In the genomic region with DNA sequence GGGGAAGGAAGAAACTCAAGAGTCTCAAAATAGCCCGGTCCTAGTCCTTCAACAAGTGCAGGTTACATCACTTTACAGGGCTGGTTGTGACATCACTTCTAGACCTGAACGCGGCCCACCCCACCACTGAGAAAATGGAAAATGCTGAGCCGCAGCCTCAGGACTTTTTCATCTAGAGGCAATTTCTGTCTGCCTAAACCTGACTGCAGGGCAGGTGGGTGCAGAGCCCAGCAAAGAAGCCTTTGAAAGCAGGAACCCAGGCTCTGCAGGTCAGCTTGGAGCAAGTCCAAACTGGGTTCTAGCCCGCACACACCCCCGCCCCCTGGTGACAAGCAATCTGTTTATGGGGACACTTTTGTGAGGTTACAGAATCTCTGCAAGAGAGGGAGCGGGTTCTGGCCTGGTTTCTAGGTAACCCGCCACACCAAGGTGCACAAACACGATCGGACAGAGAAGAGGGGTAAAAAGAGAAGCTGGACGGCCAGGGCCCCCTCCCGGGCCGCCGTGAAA, we compare ENCODE assay signal across 8 mouse cellular contexts.
DNase-seq lines count a peak whose midpoint lies in the region; ATAC-seq and TF ChIP-seq lines count a peak whose summit lies in the region.

No protein-coding gene starts in this region.

- no peaks in the 10 kb centered on the region for H3K4me1 ChIP-seq in kidney, adult 2 months (ENCODE audit: control insufficient read depth, insufficient read depth, low read length)
- peaks cover 68% of the 10 kb centered on the region for H3K4me1 ChIP-seq in embryonic facial prominence, embryonic 14.5 days (ENCODE audit: control insufficient read depth, insufficient read depth, low read length)
- peaks cover 72% of the 10 kb centered on the region for H3K4me1 ChIP-seq in hindbrain, embryonic 13.5 days (replicated peaks)
- peaks cover 77% of the 10 kb centered on the region for H3K4me1 ChIP-seq in limb, embryonic 13.5 days
- peaks cover 93% of the 10 kb centered on the region for H3K4me1 ChIP-seq in midbrain, embryonic 10.5 days

- 7% methylated on average over 14 of the region's 14 CpGs for WGBS in kidney, adult 2 months
- 3% methylated on average over 14 of the region's 14 CpGs for WGBS in embryonic facial prominence, embryonic 14.5 days
- WGBS in hindbrain, embryonic 13.5 days, result 2% methylated on average over 14 of the region's 14 CpGs
- WGBS in limb, embryonic 13.5 days, result under 1% methylated on average over 14 of the region's 14 CpGs
- 1% methylated on average over 14 of the region's 14 CpGs for WGBS in midbrain, embryonic 10.5 days

- TF ChIP-seq CTCF in kidney, adult 2 months (conservative IDR thresholded peaks at IDR 0.05; ENCODE audit: insufficient read depth, insufficient read length, low read depth, low read length), result no peak

- peak; percentile 1; the same call in 1 of the 2 replicates for ATAC-seq in embryonic facial prominence, embryonic 14.5 days (ENCODE audit: low read depth)
- no peak; the same call in 1 of the 2 replicates for ATAC-seq in hindbrain, embryonic 13.5 days (ENCODE audit: low FRiP score)
- ATAC-seq in limb, embryonic 13.5 days (ENCODE audit: low FRiP score, low read depth), result peak; percentile 5; the same call in 1 of the 2 replicates

- peak overlapping the region; percentile 86 for H3K27ac ChIP-seq in kidney, adult 2 months (ENCODE audit: insufficient read depth, low read depth, low read length)
- peak overlapping the region; percentile 97 for H3K27ac ChIP-seq in embryonic facial prominence, embryonic 14.5 days (replicated peaks; ENCODE audit: low read depth, low read length)
- H3K27ac ChIP-seq in hindbrain, embryonic 13.5 days, result peak overlapping the region; percentile 96
- H3K27ac ChIP-seq in limb, embryonic 13.5 days, result peak overlapping the region; percentile 97
- H3K27ac ChIP-seq in midbrain, embryonic 10.5 days (replicated peaks), result peak overlapping the region; percentile 97

- H3K4me2 ChIP-seq in embryonic facial prominence, embryonic 14.5 days (ENCODE audit: low read depth, low read length), result peak overlapping the region; percentile 89
- H3K4me2 ChIP-seq in hindbrain, embryonic 13.5 days, result peak overlapping the region; percentile 74
- H3K4me2 ChIP-seq in limb, embryonic 13.5 days (replicated peaks), result peak overlapping the region; percentile 75

- DNase-seq in kidney, adult 2 months, result peak; percentile 44
- DNase-seq in kidney, adult 18-20 months, result no peak
- peak; percentile 80 to 93 for DNase-seq in adrenal gland, adult (ENCODE audit: inconsistent age in 2 of 2, low spot score in 1 of 2)
- DNase-seq in embryonic facial prominence, embryonic 14.5 days (ENCODE audit: low spot score), result no peak
- no peak for DNase-seq in midbrain, embryonic 10.5 days (ENCODE audit: low spot score)
- DNase-seq in thymus, postnatal 36 days, result peak; percentile 5 to 8

- H3K9ac ChIP-seq in embryonic facial prominence, embryonic 14.5 days (ENCODE audit: low read depth, low read length), result peak overlapping the region; percentile 82
- peak overlapping the region; percentile 89 for H3K9ac ChIP-seq in hindbrain, embryonic 13.5 days
- H3K9ac ChIP-seq in limb, embryonic 13.5 days, result peak overlapping the region; percentile 75

- H3K27me3 ChIP-seq in kidney, adult 2 months (replicated peaks; ENCODE audit: control insufficient read depth, insufficient read depth, low read length), result no peaks in the 10 kb centered on the region
- H3K27me3 ChIP-seq in embryonic facial prominence, embryonic 14.5 days (replicated peaks; ENCODE audit: control insufficient read depth, insufficient read depth, low read length), result no peaks in the 10 kb centered on the region
- H3K27me3 ChIP-seq in hindbrain, embryonic 13.5 days, result no peaks in the 10 kb centered on the region
- H3K27me3 ChIP-seq in limb, embryonic 13.5 days, result no peaks in the 10 kb centered on the region
- H3K27me3 ChIP-seq in midbrain, embryonic 10.5 days (ENCODE audit: low read depth, poor library complexity, severe bottlenecking), result peaks cover 16% of the 10 kb centered on the region

- no peaks in the 10 kb centered on the region for H3K36me3 ChIP-seq in kidney, adult 2 months (ENCODE audit: control insufficient read depth, insufficient read depth, low read length)
- no peaks in the 10 kb centered on the region for H3K36me3 ChIP-seq in embryonic facial prominence, embryonic 14.5 days (ENCODE audit: control insufficient read depth, insufficient read depth, low read length)
- no peaks in the 10 kb centered on the region for H3K36me3 ChIP-seq in hindbrain, embryonic 13.5 days
- H3K36me3 ChIP-seq in limb, embryonic 13.5 days, result no peaks in the 10 kb centered on the region
- H3K36me3 ChIP-seq in midbrain, embryonic 10.5 days, result no peaks in the 10 kb centered on the region

- no peak for TF ChIP-seq POLR2A in kidney, adult 2 months (IDR thresholded peaks at IDR 0.05; ENCODE audit: low read depth, low read length)

- H3K4me3 ChIP-seq in kidney, adult 2 months (ENCODE audit: insufficient read depth, low read depth, low read length), result peak overlapping the region; percentile 48
- peak overlapping the region; percentile 53 for H3K4me3 ChIP-seq in embryonic facial prominence, embryonic 14.5 days (ENCODE audit: low read depth, low read length)
- peak overlapping the region; percentile 55 for H3K4me3 ChIP-seq in hindbrain, embryonic 13.5 days
- peak overlapping the region; percentile 54 for H3K4me3 ChIP-seq in limb, embryonic 13.5 days
- H3K4me3 ChIP-seq in midbrain, embryonic 10.5 days, result peak overlapping the region; percentile 55

- H3K9me3 ChIP-seq in embryonic facial prominence, embryonic 14.5 days (ENCODE audit: control insufficient read depth, low read length), result no peaks in the 10 kb centered on the region
- H3K9me3 ChIP-seq in hindbrain, embryonic 13.5 days, result no peaks in the 10 kb centered on the region
- H3K9me3 ChIP-seq in limb, embryonic 13.5 days, result no peaks in the 10 kb centered on the region
- H3K9me3 ChIP-seq in midbrain, embryonic 10.5 days (replicated peaks), result no peaks in the 10 kb centered on the region

Comparison
In these comparisons a context has a peak if more than half of its experiments do, and no peak if none do; other contexts are left out.
1. DNase-seq: peak in kidney, adult 2 months (single experiment), adrenal gland, adult (2 of 2) and thymus, postnatal 36 days (2 of 2); none in kidney, adult 18-20 months (single experiment), embryonic facial prominence, embryonic 14.5 days (single experiment) and midbrain, embryonic 10.5 days (single experiment).
2. Peak in every context shown above with its lines, with median percentiles within 50 percentile points of each other: H3K27ac ChIP-seq, H3K4me3 ChIP-seq, H3K4me2 ChIP-seq and H3K9ac ChIP-seq.